Mouse (Mus musculus): ENCODE results near the gene Olfr1246.
"Not testable (repeated sequence)": the region's sequence is repeated elsewhere in the genome, so short reads cannot be mapped to it uniquely, and the experiment has no call there.

Gene Olfr1246

DNA sequence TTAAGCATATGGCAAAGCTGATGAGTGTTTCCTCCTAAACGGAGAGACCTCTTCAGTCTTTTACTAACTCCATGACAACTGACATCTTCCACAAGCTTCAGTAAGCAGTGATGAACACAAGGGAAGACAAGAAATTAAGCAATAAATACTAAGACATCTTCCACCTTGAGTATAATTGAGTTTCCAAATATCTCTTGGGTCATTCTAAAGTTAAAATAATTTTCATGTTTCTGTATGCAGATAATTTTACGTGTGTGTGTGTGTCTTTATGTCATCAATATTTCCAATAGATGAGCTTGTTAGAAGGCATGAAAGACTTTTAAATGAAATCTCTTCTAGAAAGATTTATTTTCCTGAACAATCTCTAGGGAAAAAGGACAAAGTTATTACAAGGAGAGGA lies at the start of gene Olfr1246:
Gene Olfr1246 (minus strand): TSS at position 101 of the 400 bp plus-strand sequence.
- DNase-seq (ENCODE audit: low read depth): no peak

DNA sequence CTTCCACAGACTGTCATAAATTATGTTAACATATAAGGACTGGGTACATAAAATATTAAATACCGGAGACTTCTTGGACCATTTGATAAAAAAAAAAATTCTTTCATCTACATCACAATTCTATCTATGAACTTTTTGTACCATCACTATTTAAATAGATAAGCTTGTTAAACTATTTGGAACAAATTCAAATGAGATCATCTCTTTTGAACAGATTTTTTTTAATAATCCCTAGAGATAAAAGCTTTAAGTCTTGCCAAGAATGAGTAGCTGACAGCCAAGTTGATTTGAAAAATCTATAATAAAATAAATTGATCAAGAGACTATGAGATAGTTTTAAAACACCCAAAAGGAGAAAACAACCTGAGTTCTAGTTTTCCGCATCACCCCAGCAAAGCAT lies 41.9 kb upstream of the Olfr1246 start, which contains the start of gene Olfr1249:
Gene Olfr1249 (minus strand): TSS at position 101 of the 400 bp plus-strand sequence.
- no peak for DNase-seq (ENCODE audit: low read depth)

DNA sequence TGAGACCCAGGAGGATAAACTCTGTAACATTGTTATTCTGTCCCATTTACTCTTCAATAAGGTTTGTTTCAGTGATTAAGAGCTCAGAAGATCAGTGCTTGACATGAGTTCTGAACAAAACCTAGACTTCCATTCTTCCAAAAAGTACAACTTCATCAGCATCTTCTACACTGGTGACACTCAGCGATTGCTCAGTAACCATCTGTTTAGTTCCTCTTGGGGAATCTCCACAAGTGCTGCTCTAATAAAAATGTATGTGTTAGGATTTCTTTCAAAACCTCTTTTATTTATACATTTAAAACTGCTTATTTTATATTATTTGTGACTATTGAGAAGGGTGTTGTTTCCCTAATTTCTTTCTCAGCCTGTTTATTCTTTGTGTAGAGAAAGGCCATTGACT lies 25.2 kb upstream of the Olfr1246 start, which contains the start of gene Olfr1248:
Gene Olfr1248 (minus strand): TSS at position 101 of the 400 bp plus-strand sequence.
- DNase-seq (ENCODE audit: low read depth): not testable (repeated sequence)

DNA sequence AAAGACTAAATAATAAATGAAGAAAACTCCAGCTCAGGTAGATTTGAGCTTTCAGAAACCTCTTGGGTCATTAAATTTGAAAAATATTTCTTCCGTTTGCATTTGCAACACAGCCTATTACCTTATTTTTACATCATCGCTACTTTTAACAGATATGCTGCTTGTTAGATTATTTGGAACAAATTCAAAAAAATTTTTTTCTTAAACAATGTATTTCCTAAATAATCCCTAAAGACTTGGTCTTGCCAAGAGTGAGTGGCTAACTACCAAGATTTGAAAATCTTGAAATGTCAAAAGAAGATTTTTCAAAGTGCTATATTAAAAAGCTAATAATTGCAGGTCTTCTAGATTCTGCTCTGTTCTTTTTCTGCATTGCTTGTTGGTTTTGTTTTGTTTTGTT lies 21.1 kb upstream of the Olfr1246 start, which contains the start of gene Olfr1247:
Gene Olfr1247 (minus strand): TSS at position 101 of the 400 bp plus-strand sequence.
- no peak for DNase-seq (ENCODE audit: low read depth)

DNA sequence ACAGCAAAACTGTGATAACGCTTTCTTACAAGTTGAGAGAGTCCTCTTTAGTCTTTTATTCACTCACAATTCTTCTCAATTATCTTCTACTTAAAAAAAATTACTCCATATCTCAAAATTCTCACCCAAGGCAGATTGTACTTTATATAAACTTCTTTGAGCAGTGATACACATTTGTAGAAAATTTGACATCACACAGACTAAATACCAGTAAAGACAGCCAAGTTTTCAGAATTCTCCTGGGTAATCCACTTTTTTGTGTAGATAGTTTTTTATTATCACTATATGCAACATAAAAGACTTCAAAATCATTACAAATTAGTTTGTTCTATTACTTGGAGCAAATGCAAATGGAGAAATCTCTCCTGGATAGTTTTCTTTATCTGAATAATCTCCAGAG lies 14.6 kb downstream of the Olfr1246 start, which contains the start of gene Olfr1245:
Gene Olfr1245 (minus strand): TSS at position 101 of the 400 bp plus-strand sequence.
- DNase-seq (ENCODE audit: low read depth): no peak

DNA sequence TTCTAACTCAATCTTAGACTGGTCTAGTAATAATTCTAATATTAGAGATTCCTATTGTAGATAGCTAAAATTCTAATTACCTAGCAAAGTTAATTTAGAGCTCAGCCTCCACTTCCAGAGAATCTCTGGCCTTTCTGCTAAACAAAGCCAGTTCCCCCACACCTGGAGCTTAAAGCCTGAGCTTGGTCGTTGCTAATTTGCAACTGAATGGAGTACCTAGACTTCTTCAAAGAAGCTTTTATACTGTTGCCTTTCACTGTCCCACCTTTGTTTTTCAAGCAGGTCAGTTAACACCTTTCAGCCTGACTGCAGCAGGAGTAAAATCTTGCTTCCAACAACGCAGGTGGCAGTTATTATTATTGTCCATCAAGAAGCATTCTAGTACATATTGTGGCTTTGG lies 30.3 kb downstream of the Olfr1246 start:
- not testable (repeated sequence) for DNase-seq (ENCODE audit: low read depth)

DNA sequence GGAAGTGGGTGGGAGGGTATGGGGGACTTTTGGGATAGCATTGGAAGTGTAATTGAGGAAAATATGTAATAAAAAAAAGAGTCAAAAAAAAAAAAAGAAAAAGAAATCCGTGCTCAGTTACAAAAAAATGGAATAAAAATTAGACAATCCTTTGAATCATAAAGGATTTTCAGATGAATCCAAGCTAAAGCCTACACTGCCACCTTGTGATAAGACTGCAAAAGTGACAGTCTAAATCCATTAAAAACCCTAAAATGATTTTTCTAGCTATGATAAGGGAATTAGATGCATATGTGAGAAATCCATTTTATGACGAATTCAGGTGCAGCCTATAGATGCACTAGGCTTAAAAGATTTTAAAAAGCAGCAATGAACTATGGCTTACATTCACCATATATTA lies 48.4 kb downstream of the Olfr1246 start:
- DNase-seq (ENCODE audit: low read depth): no peak

DNA sequence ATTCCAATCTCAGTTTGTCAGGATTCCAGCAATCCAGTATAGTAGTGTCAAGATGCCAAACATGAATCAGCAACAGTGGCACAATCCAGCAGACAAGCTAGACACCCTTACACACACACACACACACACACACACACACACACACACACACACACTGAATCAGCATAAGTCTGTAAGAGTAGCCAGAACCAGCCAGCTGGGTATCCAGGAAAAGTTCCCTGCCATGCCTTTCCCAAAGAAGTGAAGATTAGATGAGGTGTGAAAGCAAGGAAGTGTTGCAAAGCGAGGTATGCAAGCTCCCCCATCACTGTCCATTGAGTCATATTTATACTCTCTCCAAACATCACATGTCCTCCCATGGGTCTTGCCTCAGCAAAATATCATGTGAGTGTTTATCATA lies 53.0 kb downstream of the Olfr1246 start:
- DNase-seq (ENCODE audit: low read depth): no peak

Data from naive thymus-derived CD4-positive, alpha-beta T cell, adult 2 months (primary cell).